Mouse (Mus musculus) MEL-GATA-1-ER (cell line): ENCODE results near the gene Slc35d3.

Experiments used
- DNase-seq: peaks from one replicate; pipeline ENCODE4 v3.0.0-alpha.2; 2012; ENCODE audit warnings: low read depth; ENCODE audit errors: extremely low read depth

Gene Slc35d3

GRCm38 (mm10) chr10:19835887-19836710, 15.2 kb downstream of the Slc35d3 start:
- DNase-seq, result no peak

- DNase-seq, result no peak
Measured at GRCm38 (mm10) chr10:19834222-19834621, 17.0 kb downstream of the Slc35d3 start.

DNA sequence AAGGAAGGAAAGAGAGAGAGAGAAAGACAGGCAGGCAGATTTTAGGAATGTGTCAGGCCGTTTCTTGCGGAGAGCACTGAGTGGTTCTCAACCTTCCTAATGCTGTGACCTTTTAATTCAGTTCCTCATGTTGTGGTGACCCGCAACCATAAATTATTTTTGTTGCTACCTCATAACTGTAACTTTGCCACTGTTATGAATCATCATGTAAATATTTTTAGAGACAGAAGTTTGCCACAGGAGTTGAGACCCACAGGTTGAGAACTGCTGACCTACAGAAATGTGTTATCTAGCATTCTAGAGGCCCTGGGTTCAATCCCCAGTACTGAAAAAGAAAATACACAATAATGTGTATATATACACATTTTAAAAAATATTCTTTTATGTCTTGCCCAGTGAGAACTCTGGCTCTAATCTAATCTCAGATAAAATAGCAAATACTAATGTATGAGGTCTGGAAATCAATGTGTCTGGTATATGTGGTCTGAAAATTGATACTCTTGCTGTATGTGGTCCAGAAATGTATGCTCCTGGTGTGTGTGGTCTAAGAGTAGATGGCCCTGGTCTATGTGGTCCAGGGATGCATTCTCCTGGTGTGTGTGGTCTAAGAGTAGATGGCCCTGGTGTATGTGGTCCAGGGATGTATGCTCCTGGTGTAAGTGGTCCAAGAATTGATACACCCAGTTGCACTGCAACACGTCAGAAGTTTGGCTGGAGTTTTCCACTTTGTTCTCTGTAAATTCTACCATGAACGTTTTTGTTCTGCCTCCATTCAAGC, 20.0 kb downstream of the Slc35d3 start:
- no peak for DNase-seq

DNA sequence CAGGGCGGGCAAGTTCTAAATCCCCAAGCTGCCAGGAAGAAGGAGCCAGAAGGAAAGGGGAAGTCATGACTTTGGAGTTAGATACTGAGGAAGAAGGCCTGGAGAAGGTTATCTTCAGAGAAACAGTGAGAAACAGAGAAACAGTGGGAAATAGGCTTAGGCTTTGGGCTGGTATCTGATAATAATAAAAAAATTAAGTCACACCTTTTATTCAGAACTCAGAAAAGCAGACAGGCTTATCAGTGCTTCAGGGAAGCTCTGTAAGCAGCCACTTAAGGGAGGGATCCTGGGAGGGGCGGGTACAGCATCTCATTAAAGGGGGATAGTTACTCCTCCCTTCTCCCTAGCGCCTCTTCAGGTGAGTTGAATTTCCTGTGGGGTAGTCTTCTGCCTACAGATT, 30.3 kb downstream of the Slc35d3 start:
- peak; percentile 59 for DNase-seq

- DNase-seq, result no peak
Measured at GRCm38 (mm10) chr10:19818723-19819355, 32.4 kb downstream of the Slc35d3 start.

GRCm38 (mm10) chr10:19815371-19815770, 35.9 kb downstream of the Slc35d3 start:
- peak; percentile 82 for DNase-seq

- no peak for DNase-seq
Measured at GRCm38 (mm10) chr10:19811436-19812172, 39.7 kb downstream of the Slc35d3 start.

DNA sequence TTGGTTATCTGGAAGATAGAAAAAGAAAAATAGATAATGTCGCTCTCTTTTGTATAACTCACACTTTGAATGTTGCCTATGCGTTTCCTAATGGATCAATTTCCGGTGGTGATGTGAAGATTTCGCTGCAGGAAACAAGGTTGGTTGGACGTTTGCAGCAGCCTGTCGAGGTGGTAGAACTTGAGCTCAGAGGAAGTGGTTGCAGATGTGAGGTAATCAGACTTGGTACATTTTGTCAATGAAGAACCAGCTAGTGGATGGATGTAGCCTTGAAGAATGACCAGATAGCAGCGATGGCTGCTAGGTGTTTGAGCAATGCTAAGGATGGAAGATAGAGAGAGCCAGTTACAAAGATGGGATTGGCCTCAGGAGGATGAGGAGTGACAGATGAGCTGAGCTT, 46.5 kb downstream of the Slc35d3 start:
- DNase-seq, result no peak

DNA sequence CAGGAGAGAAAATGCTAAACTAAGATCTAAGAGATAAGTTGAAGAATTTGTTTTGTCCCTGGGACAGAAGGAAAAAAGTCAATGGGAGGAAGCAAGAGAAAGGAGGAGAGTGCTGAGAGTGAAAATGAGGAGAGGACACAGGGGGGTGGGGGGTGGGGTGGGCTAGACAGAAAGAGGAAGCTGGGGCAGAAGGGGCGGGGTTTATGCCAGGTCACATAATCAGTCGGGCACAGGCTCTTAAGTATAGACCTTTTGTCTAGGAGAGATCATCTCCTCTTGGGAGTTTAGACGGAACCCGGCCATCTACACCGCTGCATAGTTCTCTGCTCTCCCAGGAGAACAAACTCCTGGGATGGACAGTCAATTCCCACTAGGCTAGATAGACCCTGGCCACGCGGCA, 48.3 kb downstream of the Slc35d3 start:
- DNase-seq, result peak; percentile 63
